Mouse (Mus musculus): ENCODE results near the gene Dlec1. TPM values are rescaled to one million over a fixed set of nuclear protein-coding genes. Genes with fewer than 3 reads are reported as not detected.

The Dlec1 gene
- 1.0 and 1.1 TPM in 2 replicates for polyA plus RNA-seq (2014; fragmentation: Nextera tagmentation; extraction: Ambion mirVana)

DNA sequence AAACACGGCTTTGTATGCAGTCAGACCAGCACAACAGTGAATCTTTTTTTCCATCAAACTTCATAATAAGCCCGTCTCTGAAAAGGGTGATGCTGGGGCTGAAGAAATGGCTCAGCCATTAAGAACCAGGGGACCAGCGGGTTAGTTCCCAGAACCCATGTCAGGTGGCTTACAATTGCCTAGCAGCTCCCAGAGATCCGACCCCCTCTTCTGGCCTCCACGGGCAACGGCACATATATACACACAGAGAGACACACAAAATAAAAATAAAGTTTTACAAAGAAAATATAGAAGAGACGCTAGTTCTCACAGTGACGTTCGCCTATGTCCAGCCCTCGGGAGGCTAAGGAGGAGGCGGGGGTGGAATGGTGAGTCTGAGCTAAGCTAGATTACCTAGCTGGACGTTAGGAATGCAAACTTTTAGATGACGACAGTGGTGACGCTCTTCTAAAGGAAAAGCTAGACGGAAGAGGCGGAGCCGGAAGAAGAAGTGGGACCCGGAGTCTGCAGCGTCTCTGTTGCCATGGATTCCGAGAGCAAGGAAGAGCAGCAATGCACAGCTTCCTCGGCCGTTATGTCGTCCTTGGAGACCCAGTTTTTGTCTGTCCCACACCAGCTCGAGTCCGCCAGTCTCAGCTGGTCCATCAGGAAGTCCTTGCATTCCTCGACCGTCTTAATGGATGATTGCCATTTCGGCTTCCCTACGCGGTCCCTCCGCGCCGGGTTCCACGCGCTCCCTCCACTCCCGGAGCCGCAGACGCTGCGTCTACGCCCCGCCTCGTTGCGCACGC, at the start of gene Dlec1:
Dlec1 (plus strand) TSS at position 487 of the 791 bp plus-strand sequence.
- peak; percentile 95 for DNase-seq
- H3K4me2 ChIP-seq = peak within 1 kb of the TSS; percentile 91
- no peaks in the 10 kb centered on the region for H3K9me3 ChIP-seq (ENCODE audit: low read depth, low read length)
- H3K27ac ChIP-seq (ENCODE audit: low read depth) = no peak within 1 kb of the TSS; the same call in 1 of the 2 replicates
- ATAC-seq (ENCODE audit: insufficient read depth) = peak; percentile 92
- 2% methylated on average over 44 of the region's 44 CpGs for WGBS
- H3K9ac ChIP-seq = peak within 1 kb of the TSS; percentile 53
- TF ChIP-seq CTCF (IDR thresholded peaks at IDR 0.05; ENCODE audit: low read depth) = peak; percentile 44
- peak within 1 kb of the TSS; percentile 61 for H3K4me3 ChIP-seq (ENCODE audit: low read depth, low read length)
- no peaks in the 10 kb centered on the region for H3K36me3 ChIP-seq (ENCODE audit: insufficient read depth)
- no peaks in the 10 kb centered on the region for H3K4me1 ChIP-seq (ENCODE audit: insufficient read depth)
- 0 out of 2 replicates have a peak, but pooled peaks cover 4% of the 10 kb centered on the region for H3K27me3 ChIP-seq (ENCODE audit: insufficient read depth, low read length)

DNA sequence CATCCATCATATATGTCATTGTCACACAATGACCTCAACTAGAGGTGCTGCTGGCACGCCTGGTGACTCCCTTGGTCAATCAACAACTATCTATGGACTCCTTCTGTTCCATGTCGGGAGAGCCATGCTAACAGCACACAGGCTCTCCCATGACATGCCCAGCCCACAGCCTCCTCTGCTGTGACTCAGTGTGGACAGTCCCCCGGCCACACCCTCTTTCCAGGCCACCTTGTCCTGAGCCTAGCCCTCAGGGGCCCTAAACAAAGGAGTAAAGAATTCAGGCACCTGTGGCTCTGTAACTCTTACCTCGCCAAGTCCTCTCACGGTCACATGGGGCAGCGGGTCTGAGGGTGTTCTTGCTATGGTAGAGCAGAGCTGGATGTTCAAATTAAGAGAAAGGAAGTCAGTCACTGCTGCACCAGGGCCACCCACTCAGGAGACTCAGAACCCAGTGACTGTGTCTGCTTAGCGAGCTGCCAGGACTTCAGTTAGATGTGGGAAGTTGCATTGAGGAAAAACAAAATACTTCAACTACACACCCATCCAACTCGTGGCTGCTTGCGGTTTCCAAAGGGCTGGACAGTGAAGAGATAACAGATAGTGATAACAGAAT, 48.2 kb upstream of the Dlec1 start:
- H3K36me3 ChIP-seq (ENCODE audit: insufficient read depth) = no peaks in the 10 kb centered on the region
- H3K9me3 ChIP-seq (ENCODE audit: low read depth, low read length) = no peaks in the 10 kb centered on the region
- ATAC-seq (ENCODE audit: insufficient read depth) = no peak
- H3K4me1 ChIP-seq (ENCODE audit: insufficient read depth) = peaks cover 8% of the 10 kb centered on the region; the same call in 1 of the 2 replicates
- peak overlapping the region; percentile 80; the same call in 1 of the 2 replicates for H3K27ac ChIP-seq (ENCODE audit: low read depth)
- H3K4me3 ChIP-seq (ENCODE audit: low read depth, low read length) = peak overlapping the region; percentile 46; the same call in 1 of the 2 replicates
- peak overlapping the region; percentile 74 for H3K4me2 ChIP-seq
- TF ChIP-seq CTCF (IDR thresholded peaks at IDR 0.05; ENCODE audit: low read depth) = no peak
- H3K9ac ChIP-seq = no peak overlapping the region
- WGBS = 60% methylated on average over 9 of the region's 9 CpGs
- DNase-seq = no peak
- H3K27me3 ChIP-seq (ENCODE audit: insufficient read depth, low read length) = 0 out of 2 replicates have a peak, but pooled peaks cover 3% of the 10 kb centered on the region

DNA sequence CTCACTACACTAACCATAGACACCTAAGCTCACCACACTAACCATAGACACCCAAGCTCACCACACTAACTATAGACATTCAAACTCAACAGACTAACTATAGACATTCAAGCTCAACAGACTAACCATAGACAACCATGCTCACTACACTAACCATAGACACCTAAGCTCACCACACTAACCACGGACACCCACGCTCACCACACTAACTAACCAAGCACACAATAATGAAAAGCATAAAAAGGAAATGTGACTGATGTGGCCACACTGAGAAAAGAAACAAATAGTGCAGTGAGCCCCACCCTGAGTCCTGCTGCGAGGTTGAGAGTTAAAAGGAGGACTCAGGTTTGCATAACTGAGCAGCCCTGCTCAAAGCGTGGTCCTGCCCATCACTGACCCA, 46.9 kb upstream of the Dlec1 start:
- no peak overlapping the region for H3K9ac ChIP-seq
- no peak overlapping the region for H3K4me2 ChIP-seq
- no peak overlapping the region for H3K4me3 ChIP-seq (ENCODE audit: low read depth, low read length)
- DNase-seq = no peak
- no peak for TF ChIP-seq CTCF (IDR thresholded peaks at IDR 0.05; ENCODE audit: low read depth)
- no peak overlapping the region for H3K27ac ChIP-seq (ENCODE audit: low read depth)
- no peak for ATAC-seq (ENCODE audit: insufficient read depth)
- no peaks in the 10 kb centered on the region for H3K9me3 ChIP-seq (ENCODE audit: low read depth, low read length)
- WGBS = 74% methylated on average over 4 of the region's 4 CpGs
- peaks cover 8% of the 10 kb centered on the region; the same call in 1 of the 2 replicates for H3K4me1 ChIP-seq (ENCODE audit: insufficient read depth)
- H3K36me3 ChIP-seq (ENCODE audit: insufficient read depth) = no peaks in the 10 kb centered on the region
- 0 out of 2 replicates have a peak, but pooled peaks cover 3% of the 10 kb centered on the region for H3K27me3 ChIP-seq (ENCODE audit: insufficient read depth, low read length)

DNA sequence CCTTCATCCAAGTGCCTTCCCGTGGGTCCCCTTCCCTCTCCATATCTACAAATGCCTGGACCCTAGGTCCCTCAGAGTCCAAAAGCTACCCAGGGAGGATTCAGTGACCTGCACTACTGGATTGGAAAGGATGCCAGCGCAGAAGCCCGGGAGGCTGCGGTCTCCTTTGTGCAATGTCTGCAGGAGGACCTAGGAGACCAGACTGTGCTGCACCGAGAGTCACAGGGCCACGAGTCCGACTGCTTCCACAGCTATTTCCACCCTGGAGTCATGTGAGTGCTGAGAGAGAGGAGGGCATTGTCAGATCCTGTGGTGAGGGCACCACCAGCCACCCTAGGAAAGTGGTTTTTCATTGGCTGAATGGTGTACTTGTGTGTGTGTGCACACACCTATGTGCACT, 44.0 kb upstream of the Dlec1 start:
- ATAC-seq (ENCODE audit: insufficient read depth) (no peak), DNase-seq (no peak)
- Histone ChIP-seq H3K27me3 (ENCODE audit: insufficient read depth, low read length) (0 out of 2 replicates have a peak, but pooled peaks cover 3% of the 10 kb centered on the region), H3K4me1 (ENCODE audit: insufficient read depth) (peaks cover 8% of the 10 kb centered on the region), H3K36me3 (ENCODE audit: insufficient read depth) (no peaks in the 10 kb centered on the region), H3K9me3 (ENCODE audit: low read depth, low read length) (no peaks in the 10 kb centered on the region), H3K4me3 (ENCODE audit: low read depth, low read length) (no peak overlapping the region), H3K4me2 (no peak overlapping the region), H3K27ac (ENCODE audit: low read depth) (no peak overlapping the region), H3K9ac (no peak overlapping the region)
- 80% methylated on average over 7 of the region's 7 CpGs for WGBS
- no peak for TF ChIP-seq CTCF (IDR thresholded peaks at IDR 0.05; ENCODE audit: low read depth)

GRCm38 (mm10) chr9:119060701-119061100, 41.6 kb upstream of the Dlec1 start:
- no peak overlapping the region for H3K9ac ChIP-seq
- DNase-seq = no peak

GRCm38 (mm10) chr9:119063036-119063644, 39.1 kb upstream of the Dlec1 start:
- DNase-seq = peak; percentile 30

More at GRCm38 (mm10) chr9:119060701-119061100, 41.6 kb upstream of the Dlec1 start:
- Histone ChIP-seq H3K36me3 (ENCODE audit: insufficient read depth) (no peaks in the 10 kb centered on the region), H3K27me3 (ENCODE audit: insufficient read depth, low read length) (no peaks in the 10 kb centered on the region), H3K27ac (ENCODE audit: low read depth) (no peak overlapping the region), H3K9me3 (ENCODE audit: low read depth, low read length) (no peaks in the 10 kb centered on the region), H3K4me3 (ENCODE audit: low read depth, low read length) (no peak overlapping the region), H3K4me1 (ENCODE audit: insufficient read depth) (peaks cover 5% of the 10 kb centered on the region; the same call in 1 of the 2 replicates), H3K4me2 (no peak overlapping the region)
- WGBS = 84% methylated on average over 10 of the region's 10 CpGs
- TF ChIP-seq CTCF (IDR thresholded peaks at IDR 0.05; ENCODE audit: low read depth) = no peak
- no peak for ATAC-seq (ENCODE audit: insufficient read depth)

More at GRCm38 (mm10) chr9:119063036-119063644, 39.1 kb upstream of the Dlec1 start:
- no peak overlapping the region for H3K9ac ChIP-seq
- H3K9me3 ChIP-seq (ENCODE audit: low read depth, low read length) = no peaks in the 10 kb centered on the region
- H3K27me3 ChIP-seq (ENCODE audit: insufficient read depth, low read length) = no peaks in the 10 kb centered on the region
- WGBS = 36% methylated on average over 19 of the region's 19 CpGs
- H3K4me3 ChIP-seq (ENCODE audit: low read depth, low read length) = no peak overlapping the region
- TF ChIP-seq CTCF (IDR thresholded peaks at IDR 0.05; ENCODE audit: low read depth) = no peak
- H3K27ac ChIP-seq (ENCODE audit: low read depth) = no peak overlapping the region
- no peaks in the 10 kb centered on the region for H3K36me3 ChIP-seq (ENCODE audit: insufficient read depth)
- H3K4me2 ChIP-seq = peak overlapping the region; percentile 28; the same call in 1 of the 2 replicates
- H3K4me1 ChIP-seq (ENCODE audit: insufficient read depth) = peaks cover 5% of the 10 kb centered on the region; the same call in 1 of the 2 replicates
- peak; percentile 18; the same call in 1 of the 2 replicates for ATAC-seq (ENCODE audit: insufficient read depth)

All from lung, embryonic 14.5 days (tissue).